ENCODE assay signal across 11 mouse cellular contexts in genomic region chr3:69177168-69177797, GRCm38 (mm10). TPM values are rescaled to one million over a fixed set of nuclear protein-coding genes. Genes with fewer than 3 reads are reported as not detected.
DNase-seq lines count a peak whose midpoint lies in the region; ATAC-seq lines count a peak whose summit lies in the region.
"Had no signal": no experiment of that assay in that cellular context is flagged by ENCODE, and none has a peak within 500 bp of the region (broad histone marks: within the 10 kb centered on the region; RNA-seq: fewer than 3 reads in every experiment).

No protein-coding gene starts in this region.

- H3K27me3 ChIP-seq in hindbrain, embryonic 16.5 days (replicated peaks; ENCODE audit: control insufficient read depth, insufficient read depth, low read length), result no peaks in the 10 kb centered on the region
- H3K27me3 ChIP-seq in hindbrain, embryonic 10.5 days (ENCODE audit: insufficient read depth, poor library complexity, severe bottlenecking), result no peaks in the 10 kb centered on the region
- no peaks in the 10 kb centered on the region for H3K27me3 ChIP-seq in forebrain, embryonic 15.5 days

- 78% methylated on average over 15 of the region's 15 CpGs for WGBS in hindbrain, embryonic 16.5 days
- WGBS in hindbrain, embryonic 10.5 days, result 90% methylated on average over 15 of the region's 15 CpGs
- 71% methylated on average over 15 of the region's 15 CpGs for WGBS in forebrain, embryonic 15.5 days

- intact Hi-C loops in left cerebral cortex, postnatal 36 days (cut with DNase I), result no loop called here

- H3K9ac ChIP-seq in hindbrain, embryonic 16.5 days (ENCODE audit: low read depth, low read length), result no peak overlapping the region
- H3K9ac ChIP-seq in forebrain, embryonic 15.5 days (replicated peaks), result no peak overlapping the region

- H3K36me3 ChIP-seq in hindbrain, embryonic 16.5 days (ENCODE audit: control insufficient read depth, insufficient read depth, low read length), result no peaks in the 10 kb centered on the region
- H3K36me3 ChIP-seq in hindbrain, embryonic 10.5 days, result no peaks in the 10 kb centered on the region
- no peaks in the 10 kb centered on the region for H3K36me3 ChIP-seq in forebrain, embryonic 15.5 days

- no peak overlapping the region for H3K4me3 ChIP-seq in hindbrain, embryonic 16.5 days (ENCODE audit: low read length)
- no peak overlapping the region for H3K4me3 ChIP-seq in hindbrain, embryonic 10.5 days
- H3K4me3 ChIP-seq in forebrain, embryonic 15.5 days, result no peak overlapping the region
- H3K4me3 ChIP-seq: gastrocnemius, adult 2 months had no signal

- no peak for DNase-seq in hindbrain, embryonic 10.5 days (ENCODE audit: low spot score)
- peak; percentile 76 to 81 for DNase-seq in thymus, postnatal 10 days (ENCODE audit: low spot score in 2 of 2)
- no peak for DNase-seq in right cerebral cortex, postnatal 25 days
- DNase-seq in left cerebral cortex, postnatal 36 days (ENCODE audit: low spot score in 2 of 2), result no peak
- DNase-seq: gastrocnemius, adult 2 months had no signal

- H3K9me3 ChIP-seq in hindbrain, embryonic 16.5 days (ENCODE audit: control insufficient read depth, low read length), result no peaks in the 10 kb centered on the region
- no peaks in the 10 kb centered on the region for H3K9me3 ChIP-seq in hindbrain, embryonic 10.5 days
- no peaks in the 10 kb centered on the region for H3K9me3 ChIP-seq in forebrain, embryonic 15.5 days

- H3K4me2 ChIP-seq in hindbrain, embryonic 16.5 days (ENCODE audit: low read length), result no peak overlapping the region
- H3K4me2 ChIP-seq in forebrain, embryonic 15.5 days (replicated peaks), result no peak overlapping the region

- ATAC-seq in hindbrain, embryonic 16.5 days, result peak; percentile 54; the same call in 1 of the 2 replicates
- peak; percentile 76 for ATAC-seq in activated CD4-positive, CD25-positive, alpha-beta regulatory T cell, adult 4 months
- ATAC-seq in forebrain, embryonic 15.5 days (replicated peaks), result 0 out of 2 replicates have a peak, but pooled peaks have one; percentile 23

- peaks cover 8% of the 10 kb centered on the region for H3K4me1 ChIP-seq in hindbrain, embryonic 16.5 days (ENCODE audit: control insufficient read depth, insufficient read depth, low read depth, low read length)
- peaks cover 9% of the 10 kb centered on the region for H3K4me1 ChIP-seq in hindbrain, embryonic 10.5 days (replicated peaks)
- peaks cover 22% of the 10 kb centered on the region for H3K4me1 ChIP-seq in forebrain, embryonic 15.5 days

- H3K27ac ChIP-seq in hindbrain, embryonic 16.5 days (ENCODE audit: low read depth, low read length), result no peak overlapping the region
- no peak overlapping the region for H3K27ac ChIP-seq in hindbrain, embryonic 10.5 days
- H3K27ac ChIP-seq in forebrain, embryonic 15.5 days (replicated peaks), result no peak overlapping the region
- H3K27ac ChIP-seq: gastrocnemius, adult 2 months; macrophage had no signal

RNA-seq across cellular contexts. Expression of gene Arl14, which starts 44.9 kb away (rescaled TPM):
- not detected in 2 replicates for polyA plus RNA-seq in hindbrain, embryonic 16.5 days (2015; fragmentation: Nextera tagmentation; extraction: Ambion mirVana)
- polyA plus RNA-seq in hindbrain, embryonic 10.5 days (2016; fragmentation: Nextera tagmentation; extraction: Ambion mirVana), result not detected in 2 replicates
- not detected for polyA plus RNA-seq in activated CD4-positive, CD25-positive, alpha-beta regulatory T cell, adult 4 months (2017; shearing (Covaris generic))
- not detected in 2 replicates for polyA plus RNA-seq in forebrain, embryonic 15.5 days (2015; fragmentation: Nextera tagmentation; extraction: Ambion mirVana)
- not detected for total RNA-seq in left cerebral cortex, postnatal 36 days (2021)
- total RNA-seq: gastrocnemius, adult 2 months had no signal
- polyA plus RNA-seq: hindbrain, embryonic 11.5 days; liver, adult 2 months; macrophage had no signal

RNA-seq across cellular contexts. Expression of gene Kpna4, which starts 50.4 kb away (rescaled TPM):
- polyA plus RNA-seq in hindbrain, embryonic 16.5 days (2015; fragmentation: Nextera tagmentation; extraction: Ambion mirVana), result 27.0 and 28.7 TPM in 2 replicates
- 26.4 and 33.2 TPM in 2 replicates for polyA plus RNA-seq in hindbrain, embryonic 10.5 days (2016; fragmentation: Nextera tagmentation; extraction: Ambion mirVana)
- polyA plus RNA-seq in activated CD4-positive, CD25-positive, alpha-beta regulatory T cell, adult 4 months (2017; shearing (Covaris generic)), result 10 to 100 TPM; 27.2 to 36.5 TPM
- polyA plus RNA-seq in forebrain, embryonic 15.5 days (2015; fragmentation: Nextera tagmentation; extraction: Ambion mirVana), result 41.9 and 42.9 TPM in 2 replicates
- 10 to 100 TPM; 64.6 to 73.1 TPM for total RNA-seq in left cerebral cortex, postnatal 36 days (2021)

Comparison
In these comparisons a context has a peak if more than half of its experiments do, and no peak if none do; other contexts are left out.
1. ATAC-seq: peak in every context shown above with its lines; median percentile 76 in activated CD4-positive, CD25-positive, alpha-beta regulatory T cell, adult 4 months; 54 in hindbrain, embryonic 16.5 days; 23 in forebrain, embryonic 15.5 days.
2. DNase-seq: peak in thymus, postnatal 10 days (2 of 2); none in hindbrain, embryonic 10.5 days (single experiment), right cerebral cortex, postnatal 25 days (single experiment) and left cerebral cortex, postnatal 36 days (0 of 2).